Mouse (Mus musculus): ENCODE results near the gene Chst3.
A peak's percentile ranks its signal among the peaks of the same experiment; 100 is the strongest.
"Not testable (repeated sequence)": the region's sequence is repeated elsewhere in the genome, so short reads cannot be mapped to it uniquely, and the experiment has no call there.

The Chst3 gene

GRCm38 (mm10) chr10:60230321-60231088 lies 11.4 kb upstream of the Chst3 start:
- no peak for DNase-seq

GRCm38 (mm10) chr10:60229113-60229512 lies 10.1 kb upstream of the Chst3 start:
- no peak for DNase-seq

- no peak for DNase-seq
Observed at GRCm38 (mm10) chr10:60227666-60228065, 8.6 kb upstream of the Chst3 start.

GRCm38 (mm10) chr10:60224601-60225000 lies 5.5 kb upstream of the Chst3 start:
- no peak for DNase-seq

GRCm38 (mm10) chr10:60221571-60222259 lies 2.7 kb upstream of the Chst3 start:
- not testable (repeated sequence) for DNase-seq

GRCm38 (mm10) chr10:60220607-60221006 lies 1.5 kb upstream of the Chst3 start:
- no peak for DNase-seq

- no peak for DNase-seq
Observed at GRCm38 (mm10) chr10:60220042-60220523, 1.0 kb upstream of the Chst3 start.

GRCm38 (mm10) chr10:60218033-60218590 lies 948 bp downstream of the Chst3 start:
- DNase-seq, result no peak

- no peak for DNase-seq
Observed at GRCm38 (mm10) chr10:60216331-60217095, 2.5 kb downstream of the Chst3 start.

- no peak for DNase-seq
Observed at GRCm38 (mm10) chr10:60215077-60215960, 3.7 kb downstream of the Chst3 start.

- no peak for DNase-seq
Observed at GRCm38 (mm10) chr10:60212589-60213379, 6.3 kb downstream of the Chst3 start.

- no peak for DNase-seq
Observed at GRCm38 (mm10) chr10:60211501-60212005, 7.5 kb downstream of the Chst3 start.

- DNase-seq, result no peak
Observed at GRCm38 (mm10) chr10:60210468-60210867, 8.6 kb downstream of the Chst3 start.

- peak; percentile 61 for DNase-seq
Observed at GRCm38 (mm10) chr10:60209237-60209636, 9.8 kb downstream of the Chst3 start.

GRCm38 (mm10) chr10:60207166-60207705 lies 11.8 kb downstream of the Chst3 start:
- no peak for DNase-seq

GRCm38 (mm10) chr10:60205601-60206241 lies 13.3 kb downstream of the Chst3 start:
- DNase-seq, result no peak

- DNase-seq, result no peak
Observed at GRCm38 (mm10) chr10:60202785-60203184, 16.3 kb downstream of the Chst3 start.

GRCm38 (mm10) chr10:60200996-60201395 lies 18.1 kb downstream of the Chst3 start:
- no peak for DNase-seq

GRCm38 (mm10) chr10:60199378-60199777 lies 19.7 kb downstream of the Chst3 start:
- no peak for DNase-seq

GRCm38 (mm10) chr10:60197406-60197821 lies 21.6 kb downstream of the Chst3 start:
- no peak for DNase-seq
